Mouse (Mus musculus) kidney, postnatal 4 days (tissue): ENCODE measurements at regions not wholly inside any gene's neighbourhood (a gene's known extent, or its start where the extent isn't known, plus 50 kb on each side); places are given as distances from the start of the nearest gene placed in this dataset.

Source experiments
- DNase-seq, 2 experiments: peaks; one replicate each; pipeline ENCODE4 v3.0.0; 2021; ENCODE audit warnings: mixed read lengths in 2 of 2

DNA sequence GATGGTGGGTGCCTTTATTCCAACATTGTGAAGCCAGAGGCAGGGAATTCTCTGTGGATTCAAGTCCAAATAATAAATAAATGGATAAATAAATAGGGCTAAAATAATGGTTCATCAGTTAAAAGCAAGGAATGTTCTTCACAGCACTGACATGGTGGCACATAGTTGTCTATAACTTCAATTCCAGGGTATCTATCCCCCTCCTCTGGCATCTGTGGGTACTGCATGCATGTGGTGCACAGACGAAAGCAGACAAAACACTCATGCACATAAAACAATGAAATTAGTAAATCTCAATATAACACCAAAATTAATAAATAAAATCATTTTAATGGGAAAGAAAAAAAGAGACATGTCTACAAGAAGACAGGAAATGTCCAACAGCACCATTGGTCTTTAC lies 54.3 kb upstream of the Ppt1 start:
- peak in 1 of 2 experiments; percentile 4 for DNase-seq
